Mouse (Mus musculus) liver, postnatal 0 days (tissue): Measurements from ENCODE around the gene Unc119.

Source experiments
- CTCF ChIP-seq: sonication (generic); IDR thresholded peaks from 2 replicates; pipeline ENCODE4 v1.5.1; 2016; ENCODE audit warnings: antibody characterized with exemption, low read depth
- EP300 ChIP-seq: IDR thresholded peaks from 2 replicates; pipeline ENCODE4 v1.6.1; 2016; ENCODE audit warnings: antibody characterized with exemption, low read depth, mild to moderate bottlenecking

DNA sequence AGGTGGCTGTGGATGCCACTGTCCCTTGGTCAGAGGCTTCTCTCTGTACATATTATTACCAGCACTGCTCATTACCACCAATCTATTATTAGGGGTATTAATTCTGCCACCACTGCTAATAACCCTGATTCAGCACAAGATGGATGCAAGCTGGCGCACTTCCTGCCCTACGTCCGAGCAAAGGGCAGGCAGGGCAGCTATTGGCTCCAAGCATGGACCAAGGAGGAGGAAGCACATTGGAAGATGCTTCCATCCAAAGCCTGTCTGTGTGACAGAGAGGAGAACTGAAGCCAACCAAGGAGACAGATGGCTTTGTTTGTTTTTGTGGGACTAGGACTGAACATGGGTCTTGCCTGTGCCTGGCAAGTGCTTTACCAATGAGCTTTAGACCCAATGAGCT is 37.7 kb downstream of the Unc119 start:
- TF ChIP-seq CTCF (no peak), EP300 (no peak)
